20 mouse cellular contexts compared by ENCODE assay signal in the genomic region with DNA sequence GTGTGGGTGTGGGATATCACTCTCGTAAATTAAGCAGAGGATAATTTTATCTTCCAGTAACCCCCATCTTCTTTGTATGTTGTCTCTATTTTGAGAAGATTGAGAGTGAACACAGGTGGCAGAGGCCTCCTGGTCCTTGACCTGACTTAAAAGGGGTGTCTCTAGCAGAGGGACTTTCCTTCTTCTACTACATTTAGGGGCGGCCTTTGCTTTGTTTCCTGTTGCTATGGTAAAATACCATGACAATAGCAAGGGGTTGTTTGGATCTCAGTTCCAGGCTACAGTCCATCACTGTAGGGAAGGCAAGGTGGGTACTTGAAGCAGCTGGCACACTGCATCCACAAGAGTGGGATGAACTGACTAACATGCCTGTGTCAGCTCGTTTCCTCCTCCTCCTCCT.
DNase-seq lines count a peak whose midpoint lies in the region; ATAC-seq and TF ChIP-seq lines count a peak whose summit lies in the region.
"Had no signal": no experiment of that assay in that cellular context is flagged by ENCODE, and none has a peak within 500 bp of the region (broad histone marks: within the 10 kb centered on the region; RNA-seq: fewer than 3 reads in every experiment).

No protein-coding gene starts in this region.

- no peak for TF ChIP-seq CTCF in heart, adult 2 months (IDR thresholded peaks at IDR 0.05)

- H3K27ac ChIP-seq in heart, adult 2 months, result no peak overlapping the region
- no peak overlapping the region for H3K27ac ChIP-seq in limb, embryonic 10.5 days
- H3K27ac ChIP-seq: embryonic facial prominence, embryonic 12.5 days; forebrain, embryonic 12.5 days; hindbrain, embryonic 10.5 days; hindbrain, embryonic 15.5 days had no signal

- TF ChIP-seq POLR2A in heart, adult 2 months (IDR thresholded peaks at IDR 0.05; ENCODE audit: insufficient read depth, low read depth, low read length), result no peak

- H3K4me1 ChIP-seq in heart, adult 2 months (ENCODE audit: control insufficient read depth, insufficient read depth, low read length), result no peaks in the 10 kb centered on the region
- H3K4me1 ChIP-seq in limb, embryonic 10.5 days, result no peaks in the 10 kb centered on the region
- H3K4me1 ChIP-seq: embryonic facial prominence, embryonic 12.5 days; forebrain, embryonic 12.5 days; heart, embryonic 12.5 days; hindbrain, embryonic 10.5 days; hindbrain, embryonic 15.5 days had no signal

- intact Hi-C loops in heart, adult 2 months (cut with DNase I), result no loop called here
- intact Hi-C loops in left cerebral cortex, postnatal 10 days (cut with DNase I), result no loop called here

- 71% methylated on average over 2 of the region's 3 CpGs for WGBS in heart, adult 2 months
- WGBS in limb, embryonic 10.5 days, result 70% methylated on average over 3 of the region's 3 CpGs

- ATAC-seq in inflammation-experienced regulatory T-cells, adult 6 months, result peak; percentile 96
- ATAC-seq: forebrain, embryonic 16.5 days had no signal

- no peaks in the 10 kb centered on the region for H3K36me3 ChIP-seq in splenic B cell, adult 2 months (ENCODE audit: control insufficient read depth, insufficient read depth, low read length, poor library complexity, severe bottlenecking)
- H3K36me3 ChIP-seq in heart, adult 2 months (ENCODE audit: control insufficient read depth, insufficient read depth, low read length), result no peaks in the 10 kb centered on the region
- H3K36me3 ChIP-seq in limb, embryonic 10.5 days, result no peaks in the 10 kb centered on the region
- H3K36me3 ChIP-seq: embryonic facial prominence, embryonic 12.5 days; forebrain, embryonic 12.5 days; heart, embryonic 12.5 days; hindbrain, embryonic 10.5 days; hindbrain, embryonic 15.5 days had no signal

- H3K4me3 ChIP-seq in heart, adult 2 months, result no peak overlapping the region
- no peak overlapping the region for H3K4me3 ChIP-seq in limb, embryonic 10.5 days
- H3K4me3 ChIP-seq: embryonic facial prominence, embryonic 12.5 days; forebrain, embryonic 12.5 days; heart, embryonic 12.5 days; hindbrain, embryonic 10.5 days; hindbrain, embryonic 15.5 days had no signal

- H3K9me3 ChIP-seq in limb, embryonic 10.5 days (replicated peaks), result no peaks in the 10 kb centered on the region
- H3K9me3 ChIP-seq: embryonic facial prominence, embryonic 12.5 days; forebrain, embryonic 12.5 days; heart, embryonic 12.5 days; hindbrain, embryonic 10.5 days; hindbrain, embryonic 15.5 days had no signal

- DNase-seq in spleen, postnatal 36 days (ENCODE audit: low spot score in 2 of 2), result peak; percentile 32 to 34
- DNase-seq in spleen, postnatal 14 days (ENCODE audit: low spot score in 2 of 2), result no peak
- peak; percentile 20 for DNase-seq in R1 (ENCODE audit: low read depth, low spot score)
- DNase-seq in splenic B cell, adult 2 months (ENCODE audit: low read depth, low spot score), result peak; percentile 90
- no peak for DNase-seq in heart, adult 2 months
- DNase-seq in limb, embryonic 10.5 days (ENCODE audit: low spot score), result no peak
- no peak for DNase-seq in left cerebral cortex, postnatal 10 days (ENCODE audit: extremely low spot score in 1 of 2, low spot score in 2 of 2)
- DNase-seq: adrenal gland, postnatal 14 days; cerebellum, adult 11-12 months; cerebellum, adult 9-10 months; cerebellum, postnatal 25 days; gastrocnemius, postnatal 10 days; heart, adult 18-20 months had no signal

- H3K79me2 ChIP-seq in heart, adult 2 months (replicated peaks; ENCODE audit: control insufficient read depth, insufficient read depth, low read length), result no peaks in the 10 kb centered on the region

- no peak overlapping the region for H3K9ac ChIP-seq in heart, adult 2 months (ENCODE audit: low read depth, low read length)
- H3K9ac ChIP-seq: embryonic facial prominence, embryonic 12.5 days; forebrain, embryonic 12.5 days; heart, embryonic 12.5 days; hindbrain, embryonic 15.5 days had no signal

- no peaks in the 10 kb centered on the region for H3K27me3 ChIP-seq in splenic B cell, adult 2 months (ENCODE audit: control insufficient read depth, insufficient read depth, low read length, poor library complexity, severe bottlenecking)
- H3K27me3 ChIP-seq in heart, adult 2 months (ENCODE audit: control insufficient read depth, insufficient read depth, low read length), result no peaks in the 10 kb centered on the region
- no peaks in the 10 kb centered on the region for H3K27me3 ChIP-seq in limb, embryonic 10.5 days (ENCODE audit: low read depth, poor library complexity, severe bottlenecking)
- H3K27me3 ChIP-seq: embryonic facial prominence, embryonic 12.5 days; forebrain, embryonic 12.5 days; heart, embryonic 12.5 days; hindbrain, embryonic 15.5 days had no signal

- TF ChIP-seq EP300 in heart, adult 2 months (IDR thresholded peaks at IDR 0.05; ENCODE audit: insufficient read depth, low read depth, low read length), result no peak

Comparison
In these comparisons a context has a peak if more than half of its experiments do, and no peak if none do; other contexts are left out.
1. DNase-seq: peak in spleen, postnatal 36 days (2 of 2), R1 (single experiment) and splenic B cell, adult 2 months (single experiment); none in spleen, postnatal 14 days (0 of 2), heart, adult 2 months (0 of 2), limb, embryonic 10.5 days (single experiment) and left cerebral cortex, postnatal 10 days (0 of 2).